Mouse (Mus musculus) right cerebral cortex, postnatal 14 days (tissue): ENCODE data around the gene Gfod1.

Experiments used
- DNase-seq: peaks from one replicate; pipeline ENCODE4 v3.0.0; 2022

Gene Gfod1

GRCm38 (mm10) chr13:43297526-43297925 lies 6.4 kb downstream of the Gfod1 start:
- no peak for DNase-seq

DNA sequence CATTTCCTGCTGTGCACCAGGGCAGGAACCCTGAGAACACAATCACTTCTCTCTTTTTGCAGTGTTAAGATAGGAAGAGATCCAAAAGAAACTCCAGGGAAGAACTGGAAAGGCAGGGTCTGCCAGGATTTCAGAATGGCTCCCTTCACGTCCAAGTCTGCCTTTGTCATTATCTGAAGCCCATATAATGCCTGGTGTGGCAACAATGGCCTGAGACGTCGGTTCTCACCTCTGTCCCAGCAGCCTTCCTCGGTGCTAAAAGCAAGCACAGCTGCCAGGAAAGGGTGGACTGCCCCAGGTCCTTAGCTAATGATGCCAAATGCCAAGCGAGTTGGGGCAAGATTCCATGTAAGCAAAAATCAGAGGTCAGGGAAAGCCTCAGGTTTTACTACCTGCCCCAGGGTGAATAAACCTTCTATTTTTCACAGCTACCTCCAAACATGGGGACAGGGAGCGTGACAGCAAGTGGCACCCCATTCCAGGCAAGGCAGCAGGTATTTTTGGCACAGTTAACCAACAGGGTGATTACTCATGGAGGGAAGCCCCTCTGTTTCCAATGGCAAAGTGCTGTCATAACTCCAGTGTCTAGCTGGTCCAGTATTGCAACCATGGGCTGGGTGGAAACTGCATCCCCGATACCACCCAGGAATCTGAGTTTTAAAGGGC lies 7.7 kb downstream of the Gfod1 start:
- DNase-seq = no peak

GRCm38 (mm10) chr13:43295684-43296083 lies 8.3 kb downstream of the Gfod1 start:
- DNase-seq = no peak

DNA sequence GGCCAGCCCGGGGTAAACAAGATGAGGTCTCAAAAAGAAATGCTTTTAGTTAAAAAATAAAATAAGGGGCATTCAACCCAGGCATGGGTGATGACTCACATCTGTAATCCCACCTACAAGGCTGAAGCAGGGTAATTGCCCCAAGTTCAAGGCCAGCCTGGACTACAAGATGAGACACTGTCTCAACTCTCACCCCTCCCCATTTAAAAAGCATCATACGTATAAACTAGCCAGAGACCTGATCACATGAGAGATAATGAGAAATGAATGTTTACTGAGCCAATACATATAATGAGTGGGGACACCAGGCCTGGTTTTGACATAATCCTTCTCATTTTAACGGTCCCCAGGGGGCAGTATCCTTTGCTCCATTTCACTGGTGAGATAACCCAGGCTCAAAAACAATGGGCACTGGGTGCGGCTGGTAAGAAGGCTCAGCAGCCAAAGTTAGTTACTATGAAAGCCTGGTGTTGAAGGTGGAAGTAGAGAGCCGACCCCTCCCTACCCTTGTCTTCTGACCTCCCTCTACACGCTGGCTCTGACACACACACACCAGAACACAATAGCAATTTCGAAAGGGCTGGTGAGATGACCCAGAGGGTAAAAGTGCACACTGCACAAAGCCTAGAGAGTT lies 8.9 kb downstream of the Gfod1 start:
- no peak for DNase-seq

GRCm38 (mm10) chr13:43292892-43293291 lies 11.1 kb downstream of the Gfod1 start:
- DNase-seq = no peak

GRCm38 (mm10) chr13:43289076-43289475 lies 14.9 kb downstream of the Gfod1 start:
- DNase-seq = no peak

GRCm38 (mm10) chr13:43288444-43288843 lies 15.5 kb downstream of the Gfod1 start:
- DNase-seq = no peak

DNA sequence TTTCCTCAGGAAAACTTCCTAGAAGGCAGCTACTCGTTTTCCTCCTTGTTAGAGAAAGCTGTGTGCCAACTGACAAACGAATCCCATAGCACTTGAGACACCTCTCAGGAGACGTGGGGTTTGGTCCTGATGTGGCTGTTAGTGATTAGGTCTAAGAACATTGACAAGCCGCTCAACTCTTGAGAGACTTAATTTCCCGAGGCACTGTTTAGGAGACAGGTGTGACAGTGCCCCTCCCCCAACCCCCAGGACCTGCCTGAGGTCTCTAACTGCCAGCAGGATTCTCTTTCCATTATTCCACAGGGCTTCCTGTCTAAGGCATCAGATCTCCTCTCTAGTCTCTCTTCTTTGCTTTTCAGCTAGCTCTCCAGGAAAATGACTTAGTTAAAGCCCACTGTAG lies 15.9 kb downstream of the Gfod1 start:
- DNase-seq = no peak

GRCm38 (mm10) chr13:43286836-43287235 lies 17.1 kb downstream of the Gfod1 start:
- DNase-seq = no peak

- no peak for DNase-seq
Observed at GRCm38 (mm10) chr13:43284711-43285151, 19.2 kb downstream of the Gfod1 start.

DNA sequence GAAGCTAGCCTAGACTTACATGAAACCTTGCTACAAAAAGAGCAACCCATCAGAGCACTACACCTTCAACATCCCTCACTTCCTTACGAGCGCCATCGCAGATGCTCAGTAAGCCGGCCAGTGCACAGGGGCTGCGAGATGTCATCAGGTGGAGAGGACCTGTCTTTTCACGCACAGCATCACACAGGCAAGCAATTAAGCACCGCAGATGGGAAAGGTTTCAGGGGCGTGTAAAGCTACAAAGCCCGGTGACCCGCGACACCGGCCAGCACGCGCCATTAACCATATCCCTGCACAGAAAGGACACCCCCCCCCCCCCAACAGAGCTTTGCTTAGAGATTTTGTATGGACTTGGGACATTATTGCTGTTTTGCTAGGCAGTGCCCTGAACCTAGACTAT lies 30.1 kb downstream of the Gfod1 start:
- DNase-seq = no peak

DNA sequence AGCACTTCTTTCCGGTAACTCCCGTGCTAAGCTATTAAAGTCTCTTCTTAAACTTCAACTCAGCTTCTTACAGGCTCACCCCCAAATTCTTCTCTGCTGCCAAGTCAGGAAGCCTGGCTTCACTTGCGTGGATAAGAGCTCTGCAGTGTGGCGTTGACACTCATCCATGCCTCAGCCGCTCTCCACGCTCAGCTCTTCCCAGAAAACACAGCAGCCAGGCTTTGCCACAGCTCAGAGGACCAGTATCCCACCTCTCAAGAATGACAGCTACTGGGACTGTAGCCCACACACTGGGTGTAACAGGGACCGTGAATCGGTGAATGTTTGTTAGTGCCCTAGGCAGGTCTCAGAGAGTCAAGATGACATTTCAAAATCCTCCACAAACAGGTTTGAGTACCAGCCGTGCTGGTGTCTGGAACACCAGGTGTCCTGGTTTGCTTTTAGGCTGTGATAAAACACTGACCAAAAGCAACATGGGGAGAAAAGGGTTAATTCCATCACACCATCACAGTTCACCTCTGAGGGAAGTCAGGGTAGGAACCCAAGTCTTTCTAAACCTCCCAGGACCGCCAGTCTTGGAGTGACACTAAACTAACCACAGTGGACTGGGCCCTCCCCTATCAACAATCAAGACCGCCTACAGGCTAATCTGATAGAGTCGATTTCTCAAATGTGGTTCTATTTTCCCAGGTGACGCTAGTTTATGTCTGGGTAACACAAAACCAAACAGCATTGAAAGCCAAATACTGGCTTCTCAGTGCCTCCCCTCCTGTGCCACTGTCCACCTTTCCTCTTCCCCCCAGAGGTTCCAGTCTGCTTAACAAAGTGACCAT lies 31.5 kb downstream of the Gfod1 start:
- DNase-seq = no peak

GRCm38 (mm10) chr13:43271481-43271880 lies 32.5 kb downstream of the Gfod1 start:
- DNase-seq = no peak

- DNase-seq = no peak
Observed at GRCm38 (mm10) chr13:43270220-43270597, 33.8 kb downstream of the Gfod1 start.

- no peak for DNase-seq
Observed at GRCm38 (mm10) chr13:43269460-43270219, 34.3 kb downstream of the Gfod1 start.

GRCm38 (mm10) chr13:43268539-43269327 lies 35.2 kb downstream of the Gfod1 start:
- DNase-seq = no peak

DNA sequence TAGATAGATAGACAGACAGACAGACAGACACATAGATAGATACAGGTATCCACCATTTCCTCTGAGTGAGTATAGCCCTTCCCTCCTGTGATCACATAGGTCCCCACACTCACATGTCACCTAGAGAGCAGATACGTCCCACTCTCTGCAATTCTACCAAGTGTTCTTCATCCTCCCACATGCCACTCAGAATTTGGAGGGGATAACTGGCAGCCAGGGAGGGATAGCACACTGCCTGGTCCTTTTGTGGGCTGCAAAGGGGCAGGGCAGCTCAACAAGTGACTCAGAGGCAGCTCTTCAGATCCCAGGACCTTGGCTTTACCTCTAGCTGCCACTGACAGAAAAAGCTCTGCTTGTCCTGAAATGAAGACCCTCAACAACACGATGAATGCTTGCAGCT lies 36.1 kb downstream of the Gfod1 start:
- DNase-seq = no peak

DNA sequence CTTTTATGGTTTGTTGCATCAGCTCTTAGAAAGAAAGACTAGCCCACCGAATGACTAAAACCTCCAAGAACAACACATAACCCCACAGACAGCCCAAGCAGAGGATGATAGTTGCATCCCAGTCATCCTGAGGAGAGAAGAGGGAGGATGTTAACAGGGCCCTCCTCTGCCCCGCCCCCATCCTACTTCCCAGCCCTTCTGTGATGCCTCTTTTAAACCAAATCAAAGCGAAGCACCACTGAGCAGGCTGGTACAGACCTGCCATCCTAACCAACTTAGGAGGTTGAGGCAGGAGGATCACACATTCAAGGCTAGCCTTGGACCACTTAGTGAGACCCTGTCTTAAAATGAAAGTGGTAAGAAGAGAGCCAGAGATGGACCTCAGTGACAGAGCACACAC lies 36.8 kb downstream of the Gfod1 start:
- no peak for DNase-seq

DNA sequence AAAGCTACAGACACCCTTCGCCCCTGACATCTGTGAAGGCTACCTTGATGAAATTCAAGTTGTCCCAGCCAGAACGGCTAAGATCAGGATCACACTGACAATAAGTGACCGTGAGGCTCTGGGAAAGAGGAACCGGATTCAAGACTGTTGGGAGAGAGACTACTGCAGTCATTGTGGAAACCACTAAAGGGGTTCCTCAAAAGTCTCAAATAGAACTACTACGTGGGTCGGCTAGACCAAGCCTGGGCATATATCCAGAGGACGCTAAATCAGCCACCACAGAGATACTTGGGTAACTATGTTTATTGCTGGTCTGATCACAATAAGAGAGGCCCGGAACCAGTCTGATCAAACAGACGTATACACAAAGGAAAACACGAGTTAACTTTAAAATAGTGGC lies 37.6 kb downstream of the Gfod1 start:
- no peak for DNase-seq

DNA sequence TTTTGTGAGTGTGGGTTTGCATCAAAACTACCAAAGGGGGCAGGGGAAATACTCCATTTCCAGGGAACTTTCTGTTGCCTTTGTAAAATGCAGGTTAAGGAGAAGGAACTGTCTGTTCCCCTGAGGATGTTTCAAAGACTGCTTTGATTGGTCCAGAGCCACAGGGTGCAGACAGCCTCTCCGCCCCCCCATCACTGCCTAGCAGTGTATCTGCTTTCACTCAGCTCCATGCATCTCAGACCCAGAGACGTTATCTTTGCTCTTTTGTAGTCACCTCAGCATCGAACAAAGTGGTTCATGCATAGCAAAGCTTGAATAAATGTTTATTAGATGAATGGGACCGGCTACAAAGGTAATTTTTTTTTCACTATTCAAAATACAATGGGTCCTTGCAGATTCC lies 38.9 kb downstream of the Gfod1 start:
- no peak for DNase-seq

GRCm38 (mm10) chr13:43263646-43264045 lies 40.3 kb downstream of the Gfod1 start:
- DNase-seq = no peak

GRCm38 (mm10) chr13:43262114-43262739 lies 41.7 kb downstream of the Gfod1 start:
- peak; percentile 24 for DNase-seq
